Mouse (Mus musculus): ENCODE measurements around the gene Capsl.

The Capsl gene

DNA sequence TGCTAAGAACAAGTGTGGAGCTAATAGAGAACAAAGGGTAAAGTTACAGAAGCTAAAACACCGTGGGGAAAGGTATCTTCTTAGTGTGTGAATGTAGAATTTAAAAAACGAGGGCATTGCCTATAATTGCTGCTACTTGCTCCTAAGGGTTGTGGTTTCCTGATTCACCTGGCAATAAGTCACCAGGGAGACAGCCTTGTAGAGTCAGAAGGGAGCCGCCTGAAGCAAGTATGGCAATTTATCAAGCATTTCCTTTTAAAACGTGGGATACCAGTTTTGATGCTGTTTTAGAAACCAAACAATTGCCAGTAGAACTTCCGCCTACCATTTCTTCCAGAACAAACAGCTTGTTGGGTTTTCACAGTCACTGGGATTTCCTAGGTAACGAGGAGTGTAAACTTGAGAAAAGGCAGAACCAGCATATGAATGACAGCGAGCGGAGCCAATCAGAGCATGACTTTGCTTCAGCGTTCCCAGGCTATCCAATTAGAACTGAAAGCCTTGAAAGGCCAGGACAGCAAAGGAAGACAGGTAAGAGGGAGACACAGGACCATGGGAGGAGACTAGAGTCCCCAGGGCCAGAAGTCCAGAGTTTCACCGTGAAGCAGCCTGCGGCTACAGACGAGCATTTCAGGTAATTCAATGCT lies at the start of gene Capsl:
Capsl (plus strand) TSS at position 495 of the 647 bp plus-strand sequence.
- DNase-seq: peak; percentile 67

DNA sequence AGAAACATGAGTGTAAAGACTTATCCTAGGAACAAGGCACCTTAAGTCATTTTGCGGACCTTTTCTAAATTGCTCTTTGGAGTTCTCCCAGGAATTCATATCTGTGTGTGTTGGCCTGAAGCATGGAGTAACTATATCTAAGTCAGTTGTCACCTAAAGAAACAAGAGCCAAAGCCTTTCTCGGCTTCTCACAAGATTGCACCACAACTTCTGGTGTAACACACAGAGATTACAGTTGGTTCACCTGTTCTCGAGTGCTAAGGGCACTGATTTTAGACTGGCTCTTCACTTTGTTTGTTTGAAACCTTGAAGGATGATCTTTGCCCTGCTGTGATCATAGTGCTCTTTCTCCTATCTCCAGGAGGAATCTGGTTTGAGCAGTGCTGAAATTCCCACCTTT lies 26.4 kb upstream of the Capsl start:
- no peak for DNase-seq

DNA sequence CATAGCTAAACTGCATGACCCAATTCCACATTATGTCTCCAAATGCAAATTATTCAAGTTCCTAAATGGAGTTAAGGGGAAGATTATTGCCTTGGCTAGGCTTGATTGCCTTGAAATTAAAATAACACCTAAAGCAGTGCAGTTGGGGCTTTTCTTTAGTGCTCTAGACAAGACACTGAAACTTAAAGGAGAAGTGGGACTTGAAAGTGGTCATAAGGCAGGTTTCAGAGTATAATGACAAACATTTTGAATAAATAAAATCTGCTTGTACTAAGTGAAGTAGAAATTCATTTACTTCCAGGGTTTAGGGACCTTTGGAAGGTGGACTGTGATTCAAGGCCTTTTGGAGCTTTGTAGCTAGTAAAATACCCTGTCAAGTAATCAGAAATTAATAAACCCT lies 14.7 kb upstream of the Capsl start:
- DNase-seq: no peak

DNA sequence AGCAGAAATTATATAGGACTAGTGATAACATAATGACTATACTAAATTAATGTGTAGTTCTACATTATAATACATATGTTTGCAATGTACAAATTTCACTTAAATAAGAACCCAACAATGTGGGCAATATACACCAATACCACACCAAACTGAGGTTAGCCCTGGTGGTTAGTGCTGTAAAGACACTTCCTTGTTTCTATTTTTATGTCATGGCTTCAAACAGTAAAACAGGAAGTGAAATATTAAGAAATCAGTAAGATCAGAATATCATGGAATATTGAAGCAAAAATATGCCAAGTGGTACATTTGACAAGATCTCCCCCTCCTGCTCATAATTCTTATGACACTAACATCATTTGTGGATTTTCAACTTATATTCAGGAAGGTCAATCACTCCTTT lies 8.0 kb upstream of the Capsl start:
- DNase-seq: no peak

DNA sequence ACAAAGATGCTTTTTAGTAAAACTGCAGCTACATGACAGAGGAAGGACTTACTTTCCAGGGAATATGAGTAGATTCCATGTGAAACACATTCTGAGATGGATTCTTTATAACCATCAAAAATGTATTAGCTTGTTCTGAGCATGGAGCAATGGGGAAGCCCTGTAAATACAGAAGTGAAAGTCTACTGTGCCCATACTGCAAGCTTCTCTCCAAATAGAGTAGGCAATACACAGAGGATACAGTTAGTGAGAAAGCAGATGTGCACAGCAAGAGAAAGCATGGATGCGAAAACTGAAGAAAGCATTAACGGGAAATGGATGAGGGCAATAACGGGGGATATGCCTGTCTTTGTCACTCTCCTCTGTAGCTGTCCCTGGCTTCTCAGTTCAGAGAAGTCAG lies 6.0 kb upstream of the Capsl start:
- no peak for DNase-seq

DNA sequence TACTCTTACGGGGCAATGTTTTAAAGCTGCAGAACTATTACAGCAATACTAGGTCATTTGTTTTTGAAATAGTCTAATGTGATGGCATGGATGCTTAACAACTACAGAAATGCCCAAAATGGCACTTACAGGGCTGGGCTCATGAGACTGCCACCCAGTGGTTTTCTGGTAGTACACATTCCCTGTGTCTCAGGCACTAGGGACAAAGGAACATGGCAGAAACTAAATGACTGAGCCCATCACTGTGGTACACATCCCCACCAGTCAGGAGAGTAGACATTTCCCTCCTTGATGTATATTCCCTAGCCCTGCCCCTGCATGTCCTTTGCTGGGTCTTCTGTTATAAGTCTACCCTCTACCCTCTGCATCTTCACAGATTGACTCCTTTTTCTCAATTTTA lies 16.2 kb downstream of the Capsl start:
- DNase-seq: no peak

DNA sequence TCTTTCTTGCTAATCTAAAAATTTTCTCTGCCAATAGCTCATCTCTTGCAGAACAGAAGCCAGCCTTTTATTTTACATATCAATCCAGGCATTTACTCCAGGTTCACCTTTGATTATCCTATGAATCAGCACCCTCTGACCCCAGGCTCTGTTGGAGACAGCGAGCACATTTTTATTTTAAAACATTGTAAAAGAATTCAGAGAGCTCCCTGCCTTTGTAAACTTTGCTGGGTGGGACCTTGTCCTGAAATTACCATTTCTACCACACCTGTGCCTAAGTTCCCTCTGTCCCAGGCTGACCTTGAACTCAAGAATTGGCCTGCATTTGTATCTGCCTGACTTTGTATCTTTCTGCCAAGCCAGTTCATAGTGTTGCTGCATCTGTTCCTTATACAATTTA lies 17.0 kb downstream of the Capsl start:
- DNase-seq: no peak

DNA sequence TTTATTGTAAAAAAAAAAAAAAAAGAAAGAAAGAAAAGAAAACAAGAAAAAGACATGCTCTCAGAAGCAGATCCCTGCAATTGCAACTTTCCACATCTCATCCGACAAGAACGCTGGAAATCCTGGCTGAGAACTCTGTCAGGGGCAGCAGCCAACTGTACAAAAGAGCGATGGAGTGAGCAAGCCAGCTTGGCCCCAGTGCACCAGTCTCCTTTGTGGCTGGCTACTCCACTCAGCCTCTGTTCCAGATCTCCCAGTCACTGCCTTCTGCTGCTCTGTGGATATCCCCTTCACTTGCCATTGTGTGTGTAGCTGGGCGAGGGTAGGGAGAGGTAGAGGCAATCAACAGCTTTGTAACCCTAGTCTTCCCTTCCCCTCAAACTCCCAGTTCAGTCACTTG lies 18.4 kb downstream of the Capsl start:
- no peak for DNase-seq

DNA sequence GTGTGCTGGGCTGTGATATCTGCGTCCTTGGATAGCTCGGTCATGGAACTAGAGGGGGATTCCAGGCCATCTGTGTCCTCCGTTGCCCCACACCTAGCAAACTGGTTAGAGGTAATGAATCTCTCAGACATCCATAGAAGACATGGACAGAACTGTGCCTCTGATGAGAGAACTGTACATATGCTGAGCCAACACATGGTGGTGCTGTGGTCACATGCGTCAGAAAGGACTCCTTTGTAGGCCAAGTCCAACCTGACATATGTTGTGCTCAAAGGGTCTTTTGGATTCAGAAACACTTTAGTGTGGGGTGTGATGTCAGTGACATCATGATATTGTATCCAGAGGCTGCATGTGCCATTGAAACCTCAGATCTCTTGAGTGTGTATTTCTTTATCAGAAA lies 19.4 kb downstream of the Capsl start:
- peak; percentile 39 for DNase-seq

DNA sequence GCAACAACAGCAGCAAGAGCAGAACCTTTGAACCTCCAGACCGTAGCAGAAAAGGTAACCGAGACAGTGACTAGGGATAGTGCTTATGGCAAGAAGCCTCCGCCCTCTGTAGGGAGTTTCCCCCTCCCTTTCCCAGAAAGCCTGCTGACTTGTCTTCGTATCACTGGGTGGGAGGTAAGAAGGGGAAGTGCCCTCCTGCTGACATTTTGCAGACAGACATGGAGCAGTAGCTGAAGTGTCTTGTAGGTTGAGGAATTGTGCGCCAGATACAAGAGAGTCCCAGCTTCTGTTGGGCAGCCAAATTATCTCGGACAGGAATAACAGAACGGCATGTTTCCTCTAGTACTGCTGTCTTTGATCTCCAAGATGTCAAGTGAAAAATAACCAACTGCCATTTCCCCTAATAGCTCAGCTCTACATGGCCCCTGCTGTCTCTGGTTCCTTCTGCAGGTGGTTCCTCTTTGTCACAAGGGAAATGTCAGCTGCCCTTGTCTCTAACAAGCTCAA lies 27.7 kb downstream of the Capsl start:
- no peak for DNase-seq

DNA sequence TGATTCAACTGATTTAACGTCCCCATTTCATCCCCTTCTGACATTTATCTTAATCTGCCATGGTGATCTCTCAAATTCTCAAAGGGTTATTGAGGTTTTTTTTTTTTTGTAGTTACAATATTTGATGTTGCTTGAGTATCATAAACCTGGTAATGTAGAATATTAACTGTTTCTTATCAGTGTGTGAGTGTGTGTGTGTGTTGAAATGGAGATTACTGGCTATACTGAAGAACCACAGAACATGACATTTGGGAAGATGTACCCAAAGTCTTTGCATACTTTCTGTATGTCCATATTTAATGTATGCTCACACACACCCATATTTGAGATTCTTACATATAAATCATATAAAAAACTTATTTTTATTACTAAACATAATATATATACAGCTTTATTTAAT lies 28.2 kb downstream of the Capsl start:
- no peak for DNase-seq

DNA sequence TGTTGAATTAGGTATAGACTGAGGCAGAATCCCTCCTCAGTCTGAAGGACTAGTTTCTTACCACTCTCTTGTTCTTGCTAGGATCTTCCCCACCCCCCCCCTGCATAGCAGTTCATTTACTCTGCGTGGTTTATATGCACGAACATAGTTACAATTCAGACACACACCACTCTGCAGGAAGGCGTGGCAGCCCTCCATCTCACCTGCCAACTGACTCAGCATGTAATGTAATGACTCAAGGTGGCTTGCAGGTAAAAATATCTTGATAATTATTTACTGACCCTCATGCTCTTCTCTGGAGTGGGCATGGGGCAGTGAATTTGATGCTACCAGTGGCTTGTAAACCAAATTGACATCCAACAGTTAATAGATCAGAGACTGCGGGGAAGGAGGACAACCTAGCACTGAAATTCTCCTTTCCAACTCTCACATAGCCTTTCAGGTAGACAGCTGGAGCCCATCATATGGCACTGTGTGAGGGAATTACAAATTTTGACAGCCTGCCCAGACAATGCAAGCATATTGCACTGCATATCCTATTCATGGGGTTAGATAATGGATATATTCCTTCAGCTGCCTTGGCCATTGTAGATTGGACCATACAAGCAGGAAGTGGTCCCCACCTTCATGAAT lies 35.3 kb downstream of the Capsl start:
- no peak for DNase-seq

DNA sequence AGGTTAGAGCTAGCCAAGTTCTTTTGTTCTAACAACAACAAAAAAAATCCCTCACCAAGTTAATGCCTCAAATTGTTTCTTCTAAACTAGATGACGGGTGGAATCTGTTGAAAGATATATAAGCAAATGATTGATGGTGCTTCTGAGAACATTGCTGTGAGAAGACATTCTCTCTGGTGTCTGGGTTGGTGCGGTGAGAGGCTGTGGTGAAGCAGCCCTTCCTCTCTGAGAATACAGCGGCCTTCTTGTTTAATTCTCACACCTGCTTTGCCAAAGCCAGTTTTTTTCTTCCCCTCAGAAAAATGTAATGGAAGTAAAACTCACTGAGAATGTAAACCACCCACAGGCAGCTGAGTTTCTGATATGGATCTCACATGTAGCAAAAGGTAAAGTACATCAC lies 36.3 kb downstream of the Capsl start:
- DNase-seq: no peak

DNA sequence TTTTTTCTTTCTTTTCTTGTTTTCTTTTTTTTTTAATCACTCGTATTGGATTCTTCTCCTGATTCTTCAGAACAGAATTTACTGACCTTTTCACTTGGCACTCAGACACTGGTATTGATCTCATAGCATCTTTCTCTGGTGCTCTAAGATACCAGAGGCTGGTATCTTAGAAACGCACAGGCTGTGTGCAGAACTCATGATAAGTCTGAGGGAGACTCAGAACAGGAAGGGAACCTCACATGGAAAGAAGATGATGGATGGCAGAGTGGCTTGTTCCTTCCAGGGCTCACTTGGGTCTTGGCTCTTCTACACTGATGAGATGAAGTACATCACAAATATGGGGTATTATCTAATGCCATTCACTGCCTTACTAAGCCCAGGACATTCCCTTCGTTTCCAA lies 36.8 kb downstream of the Capsl start:
- DNase-seq: no peak

DNA sequence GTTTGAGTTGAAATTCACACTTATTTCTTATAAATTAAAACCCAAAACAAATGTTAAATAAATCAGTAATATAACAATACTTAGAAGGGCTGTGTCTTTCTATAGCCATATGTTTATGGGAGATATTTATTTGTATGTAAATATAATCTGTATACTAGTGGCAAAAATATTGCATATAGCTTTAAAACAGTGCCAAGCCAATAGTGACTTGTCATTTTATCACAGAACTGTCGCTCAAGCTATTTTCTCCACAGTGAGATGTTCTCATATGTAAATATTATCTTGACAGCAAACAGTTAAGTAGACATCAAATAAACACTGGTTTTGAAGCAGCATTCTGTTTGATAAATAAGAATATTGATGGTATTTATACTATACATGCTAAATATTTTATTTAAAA lies 37.4 kb downstream of the Capsl start:
- no peak for DNase-seq

DNA sequence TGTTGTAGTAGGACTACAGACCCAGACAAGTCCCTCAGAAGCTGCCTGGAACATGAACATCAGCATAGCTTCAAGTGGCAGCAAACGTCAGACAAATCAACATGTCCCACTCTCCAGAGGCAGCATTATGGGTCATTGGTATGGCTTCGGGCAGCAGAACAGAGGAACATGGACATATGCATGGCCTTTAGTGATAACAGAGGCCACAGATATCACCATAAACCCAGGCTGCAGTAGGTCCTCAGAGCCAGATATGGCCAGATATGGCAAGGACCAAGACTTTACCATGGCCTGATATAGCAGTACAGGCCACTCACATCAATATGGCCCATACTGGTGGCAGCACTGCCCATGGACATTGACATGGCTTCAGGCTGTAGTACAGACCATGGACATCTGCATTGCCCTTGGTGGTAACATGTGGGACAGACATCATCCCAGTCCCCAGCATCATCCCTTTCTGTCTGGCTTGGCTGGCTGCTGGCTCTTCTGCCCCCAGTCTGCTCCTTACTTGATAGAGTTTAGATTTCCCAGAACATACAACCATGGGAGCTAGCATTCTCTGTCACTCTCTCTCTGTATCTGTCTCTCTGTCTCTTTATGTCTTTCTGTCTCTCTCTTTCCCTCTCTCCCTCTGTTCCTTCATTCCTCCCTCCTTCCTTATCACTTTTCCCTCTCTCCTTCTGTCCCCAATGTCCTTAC lies 53.7 kb downstream of the Capsl start:
- DNase-seq: no peak

DNA sequence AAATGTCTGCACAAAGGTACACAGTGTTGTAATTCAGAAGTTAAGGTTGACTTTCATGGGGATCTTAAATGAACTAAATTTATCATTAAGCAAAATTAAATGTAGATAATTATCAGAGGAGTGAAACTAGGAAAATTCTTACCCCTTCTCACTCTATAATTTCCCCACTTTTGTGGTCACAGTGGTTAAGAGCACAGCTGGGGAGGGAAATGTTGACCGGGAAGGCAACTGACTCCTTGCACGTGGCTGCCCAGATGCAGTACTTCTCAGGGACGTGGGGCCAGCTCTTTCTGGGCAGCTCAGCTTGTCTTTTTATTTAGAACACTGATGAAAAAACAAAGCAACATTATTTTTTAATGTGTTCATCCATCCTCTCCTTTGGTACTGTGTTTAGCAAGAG lies 56.2 kb downstream of the Capsl start:
- DNase-seq: no peak
